Mouse (Mus musculus) embryonic stem cell, embryonic (primary cell): ENCODE results near the gene Hacd1.

Experiments used
- CTCF ChIA-PET, 4 experiments: fragments of 300-600 bp in 2 of 4; fragments of 350-600 bp in 2 of 4; sonication (Branson Sonifier 250); formaldehyde crosslinking; loops; one replicate each; lab custom pipeline; 2022; ENCODE audit warnings: inconsistent platforms in 2 of 4; lab: Charles Lee
- POLR2A ChIA-PET, 4 experiments: fragments of 300-600 bp in 2 of 4; fragments of 350-600 bp in 2 of 4; sonication (Branson Sonifier 250); formaldehyde crosslinking; loops; one replicate each; lab custom pipeline; 2022; ENCODE audit warnings: antibody characterized with exemption in 4 of 4, inconsistent platforms in 1 of 4; lab: Charles Lee

The Hacd1 gene

GRCm38 (mm10) chr2:14048381-14048780 lies 7.6 kb downstream of the Hacd1 start:
- ChIA-PET CTCF (interaction anchor here in 3 of 4 experiments (0.5 to 3.6 kb wide), 4 partner anchors 247 to 504 kb away, joined by 3 to 17 read pairs (median 5); partner anchors contain the start of gene Trdmt1 (in 1 of the 3)), POLR2A (no interaction called here)

DNA sequence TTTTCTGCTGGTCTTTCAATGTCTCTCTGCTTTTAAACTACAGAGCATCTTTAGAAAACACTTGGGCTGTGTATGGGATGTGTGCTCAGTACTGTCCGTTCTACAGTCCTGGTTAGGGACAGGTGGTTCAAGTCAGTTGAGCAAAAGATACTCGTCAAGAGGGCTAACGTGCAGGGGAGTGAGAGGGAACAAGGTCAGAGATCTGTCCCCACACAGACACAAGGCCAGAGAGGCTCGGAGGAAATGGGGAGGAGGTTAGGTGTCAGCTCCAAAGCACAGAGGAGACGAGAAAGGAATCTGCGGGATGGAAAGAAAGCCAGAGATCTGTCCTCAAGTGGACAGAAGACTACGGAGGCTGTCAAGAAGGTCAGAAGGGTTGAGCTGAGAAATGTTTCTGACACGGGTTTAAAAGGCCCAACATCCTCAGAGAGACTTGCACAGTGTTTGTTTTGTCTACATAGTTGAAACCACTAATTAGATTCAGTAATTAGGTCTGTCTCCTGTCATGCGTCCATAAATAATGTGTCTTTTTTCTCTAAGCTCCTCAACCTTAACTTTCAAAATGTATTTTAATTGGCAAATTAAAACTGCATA lies 12.3 kb downstream of the Hacd1 start:
- POLR2A ChIA-PET: interaction anchor here in 2 of 4 experiments (0.5 to 0.7 kb wide), 2 partner anchors 13 to 107 kb away, joined by 3 to 4 read pairs; partner anchors contain the start of gene Hacd1 (in 1 of the 2)
- CTCF ChIA-PET: interaction anchor here in 1 of 4 experiments (1.1 kb wide), 1 partner anchor 252 kb away, joined by 3 read pairs; no protein-coding TSS in a partner anchor

GRCm38 (mm10) chr2:14043011-14043410 lies 12.9 kb downstream of the Hacd1 start:
- POLR2A ChIA-PET: interaction anchor here in 2 of 4 experiments (0.5 to 0.7 kb wide), 2 partner anchors 13 to 107 kb away, joined by 3 to 4 read pairs; partner anchors contain the start of gene Hacd1 (in 1 of the 2)

DNA sequence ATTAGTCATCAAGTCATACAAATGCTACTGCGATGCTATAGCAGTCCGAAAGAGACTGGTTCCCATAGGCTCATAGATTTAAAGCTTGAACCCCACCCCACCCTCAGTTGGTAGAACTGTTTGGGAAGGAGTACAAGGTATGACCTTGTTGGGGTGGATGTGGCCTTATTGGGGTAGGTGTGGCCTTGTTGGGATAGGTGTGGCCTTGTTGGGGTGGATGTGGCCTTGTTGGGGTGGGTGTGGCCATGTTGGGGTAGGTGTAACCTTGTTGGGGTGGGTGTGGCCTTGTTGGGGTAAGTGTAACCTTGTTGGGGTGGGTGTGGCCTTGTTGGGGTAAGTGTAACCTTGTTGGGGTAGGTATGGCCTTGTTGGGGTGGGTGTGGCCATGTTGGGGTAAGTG lies 14.7 kb downstream of the Hacd1 start:
- ChIA-PET CTCF (no interaction called here), POLR2A (interaction anchor here in 2 of 4 experiments (1.4 to 2.1 kb wide), 3 partner anchors 14 to 32 kb away, joined by 3 to 6 read pairs (median 3); partner anchors contain the start of genes Hacd1 (in 1 of the 2) and Stam (in 1 of the 2))

More at GRCm38 (mm10) chr2:14043011-14043410, 12.9 kb downstream of the Hacd1 start:
- CTCF ChIA-PET: interaction anchor here in 1 of 4 experiments (1.1 kb wide), 1 partner anchor 252 kb away, joined by 3 read pairs; no protein-coding TSS in a partner anchor

- ChIA-PET CTCF (no interaction called here), POLR2A (no interaction called here)
These were observed 36.7 kb downstream of the Hacd1 start for GRCm38 (mm10) chr2:14019228-14019627.

DNA sequence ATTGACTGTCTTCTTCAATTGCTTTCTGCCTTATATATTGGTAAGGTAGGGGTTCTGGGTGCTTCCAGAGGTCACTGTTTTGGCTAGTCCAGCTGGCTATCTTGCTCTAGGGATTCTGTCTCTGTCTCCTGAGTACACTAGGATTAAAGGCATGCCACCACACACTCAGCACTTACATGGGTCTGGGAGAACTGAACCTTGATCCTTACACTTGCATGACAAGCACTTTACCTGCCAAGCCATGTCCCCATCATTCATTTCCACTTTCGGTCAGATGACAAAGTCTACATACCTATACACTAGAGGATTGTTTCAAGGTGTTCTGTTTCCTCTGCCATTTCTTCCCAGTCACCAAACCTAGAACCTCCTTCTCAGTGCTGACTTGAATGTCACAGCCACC lies 50.8 kb downstream of the Hacd1 start:
- POLR2A ChIA-PET: no interaction called here
- CTCF ChIA-PET: no interaction called here

- ChIA-PET POLR2A (no interaction called here), CTCF (no interaction called here)
These were observed 95.8 kb downstream of the Hacd1 start for GRCm38 (mm10) chr2:13960136-13960535.

DNA sequence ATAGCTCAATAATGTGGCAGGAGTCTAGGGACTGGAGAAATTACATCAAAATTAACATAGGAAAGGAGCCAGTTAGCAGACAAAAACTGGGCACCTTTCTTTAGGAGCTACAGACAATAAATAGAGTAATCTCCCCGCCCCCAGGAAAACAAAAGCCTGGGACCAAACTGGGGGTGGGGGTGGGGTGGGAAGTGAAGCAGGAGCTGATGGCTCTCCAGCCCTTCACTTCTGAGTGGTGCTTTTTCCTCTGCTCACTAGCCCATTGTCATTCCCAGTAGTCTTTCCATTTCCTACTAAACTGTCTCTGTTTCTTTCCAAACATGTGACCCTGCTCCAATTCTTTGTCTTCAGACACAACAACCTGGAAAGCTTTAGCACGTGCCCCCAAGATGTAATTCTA lies 99.5 kb downstream of the Hacd1 start:
- POLR2A ChIA-PET: interaction anchor here in 3 of 4 experiments (0.6 to 1.2 kb wide), 5 partner anchors 100 to 716 kb away, joined by 3 to 4 read pairs (median 4); partner anchors contain the start of genes Hacd1 (in 1 of the 3), Stam (in 1 of the 3) and Vim (in 1 of the 3)

DNA sequence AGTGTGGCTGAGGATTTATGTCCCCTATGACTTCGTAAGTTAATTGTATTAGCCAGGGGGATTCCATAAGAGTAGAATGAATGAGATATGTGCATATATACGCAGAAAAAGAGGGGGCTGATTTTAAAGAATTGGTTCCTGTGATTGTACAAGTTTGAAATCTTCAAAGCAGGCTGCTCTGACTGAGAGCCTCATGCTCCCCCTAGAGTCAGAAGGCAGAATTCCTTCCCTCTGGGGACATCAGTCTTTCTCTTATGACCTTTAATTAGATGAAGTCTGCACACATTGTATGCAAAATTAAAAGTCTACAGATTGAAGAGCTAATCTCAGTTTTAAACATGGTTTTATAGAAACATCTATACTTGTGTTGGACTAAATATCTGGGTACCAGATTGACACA lies 117.8 kb downstream of the Hacd1 start:
- POLR2A ChIA-PET: interaction anchor here in 1 of 4 experiments (0.7 kb wide), 1 partner anchor 395 kb away, joined by 8 read pairs; no protein-coding TSS in a partner anchor

More for the DNA sequence above, 99.5 kb downstream of the Hacd1 start:
- CTCF ChIA-PET: interaction anchor here in 2 of 4 experiments (0.6 to 1.4 kb wide), 2 partner anchors 18 to 33 kb away, joined by 3 to 4 read pairs; no protein-coding TSS in a partner anchor

DNA sequence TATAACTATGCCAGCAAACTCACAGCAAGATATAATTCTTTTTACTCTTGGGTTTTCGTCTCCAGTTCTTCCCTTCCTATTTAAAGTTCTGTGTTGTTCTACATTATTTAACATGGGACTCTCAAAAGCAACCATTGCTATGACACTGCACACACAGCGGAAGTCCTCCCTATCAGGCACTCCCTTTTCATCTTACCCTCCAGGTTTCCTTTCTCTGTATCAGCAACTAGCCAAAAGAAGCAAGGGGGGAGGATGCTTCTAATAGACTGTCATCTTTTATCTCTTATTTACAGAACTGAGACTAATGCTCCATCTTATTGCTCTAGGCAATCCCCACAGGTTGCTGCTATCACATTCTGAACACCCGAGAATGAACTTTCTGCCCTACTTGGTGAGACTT lies 120.6 kb downstream of the Hacd1 start:
- ChIA-PET POLR2A (no interaction called here), CTCF (no interaction called here)

More for the DNA sequence above, 117.8 kb downstream of the Hacd1 start:
- CTCF ChIA-PET: interaction anchor here in 1 of 4 experiments (1.0 kb wide), 1 partner anchor 18 kb away, joined by 4 read pairs; no protein-coding TSS in a partner anchor

- CTCF ChIA-PET: no interaction called here
- POLR2A ChIA-PET: no interaction called here
These were observed 123.7 kb downstream of the Hacd1 start for GRCm38 (mm10) chr2:13932253-13932652.

DNA sequence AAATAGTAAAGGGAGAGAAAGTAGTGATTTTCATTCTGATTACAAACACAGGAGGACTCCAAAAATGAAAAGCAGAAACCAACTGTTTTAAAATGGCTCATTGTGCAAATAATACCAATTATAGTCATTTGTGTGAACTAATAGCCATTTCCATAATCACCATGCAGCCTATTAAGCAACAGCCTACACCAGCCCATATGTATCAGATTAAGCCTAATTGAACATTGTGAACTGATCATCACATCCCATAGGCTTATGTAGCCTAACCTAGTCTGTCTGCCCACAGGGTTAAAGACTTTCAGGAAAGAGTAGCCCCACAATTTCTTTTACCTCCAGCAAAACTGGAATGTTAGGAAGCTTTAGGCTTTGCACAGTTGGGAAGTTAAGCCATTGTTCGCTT lies 125.2 kb downstream of the Hacd1 start:
- ChIA-PET CTCF (no interaction called here), POLR2A (no interaction called here)

GRCm38 (mm10) chr2:13888568-13888967 lies 167.4 kb downstream of the Hacd1 start:
- ChIA-PET CTCF (no interaction called here), POLR2A (no interaction called here)

- CTCF ChIA-PET: no interaction called here
These were observed 198.5 kb downstream of the Hacd1 start for GRCm38 (mm10) chr2:13857461-13857860.

DNA sequence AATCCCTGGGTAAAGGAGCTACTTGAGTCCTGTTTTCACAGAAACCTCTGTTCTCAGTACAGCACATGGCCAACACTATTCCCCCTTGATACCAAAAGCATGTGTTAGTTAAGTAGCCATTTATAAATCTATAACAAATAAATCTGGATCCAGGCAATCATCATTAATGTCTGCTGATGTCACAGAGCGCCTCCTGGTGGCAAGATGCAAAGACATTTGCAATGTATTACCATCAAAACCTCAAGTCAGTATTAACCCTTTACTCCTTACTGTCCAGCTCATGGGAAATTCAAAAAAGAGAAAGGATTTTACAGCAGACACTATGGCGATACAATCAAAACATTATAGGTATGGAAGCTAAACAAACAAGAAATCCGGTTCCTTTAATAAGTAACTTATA lies 200.4 kb downstream of the Hacd1 start:
- POLR2A ChIA-PET: no interaction called here

More at GRCm38 (mm10) chr2:13857461-13857860, 198.5 kb downstream of the Hacd1 start:
- POLR2A ChIA-PET: no interaction called here

GRCm38 (mm10) chr2:13836310-13836709 lies 219.6 kb downstream of the Hacd1 start:
- POLR2A ChIA-PET: no interaction called here
- CTCF ChIA-PET: no interaction called here

More for the DNA sequence above, 200.4 kb downstream of the Hacd1 start:
- CTCF ChIA-PET: interaction anchor here in 2 of 4 experiments (0.6 to 1.0 kb wide), 3 partner anchors 83 to 440 kb away, joined by 3 read pairs; no protein-coding TSS in a partner anchor

DNA sequence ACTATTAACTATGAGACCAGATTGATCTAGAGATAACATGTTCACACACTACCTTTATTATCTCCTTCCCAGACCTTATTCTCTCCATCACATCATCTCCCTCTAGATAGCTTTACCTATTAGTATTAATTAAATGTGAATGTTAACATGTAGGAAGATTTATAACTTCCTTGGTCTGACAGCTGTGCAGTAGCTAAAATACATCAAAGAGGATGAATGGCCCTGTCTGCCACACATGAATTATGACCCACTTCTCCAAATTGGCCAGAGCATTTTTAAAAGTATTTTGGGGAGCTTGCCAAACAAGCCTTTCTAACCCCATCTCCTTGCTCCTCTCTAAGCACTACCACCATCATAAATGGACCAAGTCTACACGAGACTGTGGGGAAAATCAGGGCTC lies 220.9 kb downstream of the Hacd1 start:
- ChIA-PET CTCF (no interaction called here), POLR2A (no interaction called here)

- CTCF ChIA-PET: no interaction called here
- POLR2A ChIA-PET: no interaction called here
These were observed 239.3 kb downstream of the Hacd1 start for GRCm38 (mm10) chr2:13816645-13817044.

GRCm38 (mm10) chr2:13808593-13808992 lies 247.3 kb downstream of the Hacd1 start:
- ChIA-PET CTCF (interaction anchor here in 2 of 4 experiments (1.2 to 1.3 kb wide), 2 partner anchors 135 to 487 kb away, joined by 3 to 4 read pairs; no protein-coding TSS in a partner anchor), POLR2A (no interaction called here)

- ChIA-PET CTCF (interaction anchor here in 2 of 4 experiments (0.6 to 1.3 kb wide), 3 partner anchors 14 to 487 kb away, joined by 3 to 4 read pairs (median 3); partner anchors contain the start of gene St8sia6 (in 1 of the 2)), POLR2A (interaction anchor here in 1 of 4 experiments (0.6 to 0.8 kb wide), 2 partner anchors 15 to 139 kb away, joined by 3 read pairs; no protein-coding TSS in a partner anchor)
These were observed 247.9 kb downstream of the Hacd1 start for GRCm38 (mm10) chr2:13808008-13808407.
